ENCODE assay signal across 19 mouse cellular contexts in genomic region chr1:186372770-186373353, GRCm38 (mm10).
DNase-seq lines count a peak whose midpoint lies in the region; ATAC-seq and TF ChIP-seq lines count a peak whose summit lies in the region.
"Had no signal": no experiment of that assay in that cellular context is flagged by ENCODE, and none has a peak within 500 bp of the region (broad histone marks: within the 10 kb centered on the region; RNA-seq: fewer than 3 reads in every experiment).

No protein-coding gene starts in this region.

- DNase-seq in heart, adult 8-10 months (ENCODE audit: low spot score), result no peak
- no peak for DNase-seq in stomach, postnatal 0 days (ENCODE audit: low spot score)
- no peak for DNase-seq in limb, embryonic 14.5 days (ENCODE audit: low spot score)
- no peak for DNase-seq in midbrain, postnatal 0 days (ENCODE audit: low spot score)
- no peak for DNase-seq in kidney, postnatal 14 days
- no peak for DNase-seq in spleen, adult 18-20 months
- DNase-seq: adrenal gland, adult 2 months; cerebellum, adult 11-12 months; gastrocnemius, postnatal 14 days; kidney, postnatal 36 days; retina, postnatal 1 day; thymus, adult 2 months had no signal

- no peaks in the 10 kb centered on the region for H3K27me3 ChIP-seq in heart, embryonic 13.5 days (replicated peaks)
- H3K27me3 ChIP-seq in stomach, embryonic 14.5 days (ENCODE audit: control insufficient read depth, insufficient read depth, low read length), result no peaks in the 10 kb centered on the region
- H3K27me3 ChIP-seq in stomach, postnatal 0 days (ENCODE audit: control insufficient read depth, insufficient read depth, low read length), result no peaks in the 10 kb centered on the region
- no peaks in the 10 kb centered on the region for H3K27me3 ChIP-seq in limb, embryonic 14.5 days (ENCODE audit: control insufficient read depth, insufficient read depth, low read length)
- H3K27me3 ChIP-seq in midbrain, postnatal 0 days (ENCODE audit: insufficient read depth, low read length), result no peaks in the 10 kb centered on the region
- H3K27me3 ChIP-seq: hindbrain, embryonic 12.5 days; liver, embryonic 15.5 days had no signal

- no peak for TF ChIP-seq CTCF in stomach, postnatal 0 days (IDR thresholded peaks at IDR 0.05; ENCODE audit: low read depth)
- TF ChIP-seq CTCF in midbrain, postnatal 0 days (IDR thresholded peaks at IDR 0.05), result no peak

- no peaks in the 10 kb centered on the region for H3K36me3 ChIP-seq in heart, embryonic 13.5 days
- no peaks in the 10 kb centered on the region for H3K36me3 ChIP-seq in stomach, embryonic 14.5 days (ENCODE audit: control insufficient read depth, insufficient read depth, low read length)
- H3K36me3 ChIP-seq in stomach, postnatal 0 days (ENCODE audit: control insufficient read depth, insufficient read depth, low read length), result no peaks in the 10 kb centered on the region
- no peaks in the 10 kb centered on the region for H3K36me3 ChIP-seq in limb, embryonic 14.5 days (ENCODE audit: control insufficient read depth, insufficient read depth, low read length)
- H3K36me3 ChIP-seq in midbrain, postnatal 0 days (ENCODE audit: insufficient read depth, low read length), result no peaks in the 10 kb centered on the region
- H3K36me3 ChIP-seq: hindbrain, embryonic 12.5 days; liver, embryonic 15.5 days had no signal

- ATAC-seq in heart, embryonic 13.5 days (ENCODE audit: extremely low read depth, insufficient number of reproducible peaks, low FRiP score, low TSS enrichment), result peak; percentile 42; the same call in 1 of the 2 replicates
- 0 out of 2 replicates have a peak, but pooled peaks have one; percentile 42 for ATAC-seq in stomach, embryonic 14.5 days (ENCODE audit: insufficient number of reproducible peaks, insufficient read depth, low FRiP score, low read depth)
- no peak for ATAC-seq in stomach, postnatal 0 days (ENCODE audit: low FRiP score, low TSS enrichment)
- peak; percentile 47; the same call in 1 of the 2 replicates for ATAC-seq in limb, embryonic 14.5 days (ENCODE audit: low FRiP score, low read depth)
- ATAC-seq in midbrain, postnatal 0 days (ENCODE audit: low FRiP score), result peak; percentile 38; the same call in 1 of the 2 replicates
- ATAC-seq: intestine, embryonic 16.5 days had no signal

- no peak overlapping the region for H3K9ac ChIP-seq in heart, embryonic 13.5 days
- H3K9ac ChIP-seq in stomach, embryonic 14.5 days (replicated peaks; ENCODE audit: low read depth, low read length), result no peak overlapping the region
- no peak overlapping the region for H3K9ac ChIP-seq in stomach, postnatal 0 days (ENCODE audit: low read length)
- H3K9ac ChIP-seq in limb, embryonic 14.5 days (ENCODE audit: low read depth, low read length, severe bottlenecking), result no peak overlapping the region
- no peak overlapping the region for H3K9ac ChIP-seq in midbrain, postnatal 0 days (replicated peaks; ENCODE audit: low read length, poor library complexity, severe bottlenecking)
- H3K9ac ChIP-seq: hindbrain, embryonic 12.5 days; liver, embryonic 15.5 days had no signal

- H3K27ac ChIP-seq in heart, embryonic 13.5 days (replicated peaks), result no peak overlapping the region
- H3K27ac ChIP-seq in stomach, embryonic 14.5 days (ENCODE audit: low read length), result no peak overlapping the region
- no peak overlapping the region for H3K27ac ChIP-seq in stomach, postnatal 0 days (replicated peaks)
- no peak overlapping the region for H3K27ac ChIP-seq in limb, embryonic 14.5 days (replicated peaks; ENCODE audit: low read depth, low read length)
- H3K27ac ChIP-seq in midbrain, postnatal 0 days (ENCODE audit: low read depth, low read length), result no peak overlapping the region
- H3K27ac ChIP-seq: hindbrain, embryonic 12.5 days; liver, embryonic 15.5 days; macrophage had no signal

- no peak for TF ChIP-seq EP300 in stomach, postnatal 0 days (optimal IDR thresholded peaks at IDR 0.05)

- peaks cover 23% of the 10 kb centered on the region for H3K4me1 ChIP-seq in heart, embryonic 13.5 days
- no peaks in the 10 kb centered on the region for H3K4me1 ChIP-seq in stomach, embryonic 14.5 days (ENCODE audit: control insufficient read depth, insufficient read depth, low read length)
- no peaks in the 10 kb centered on the region for H3K4me1 ChIP-seq in stomach, postnatal 0 days (replicated peaks; ENCODE audit: control insufficient read depth, insufficient read depth)
- H3K4me1 ChIP-seq in limb, embryonic 14.5 days (ENCODE audit: control insufficient read depth, insufficient read depth, low read length), result no peaks in the 10 kb centered on the region
- H3K4me1 ChIP-seq in midbrain, postnatal 0 days (ENCODE audit: insufficient read depth, low read length), result no peaks in the 10 kb centered on the region
- H3K4me1 ChIP-seq: hindbrain, embryonic 12.5 days; liver, embryonic 15.5 days had no signal

- no peak for TF ChIP-seq POLR2A in limb, embryonic 14.5 days (IDR thresholded peaks at IDR 0.05; ENCODE audit: borderline replicate concordance, extremely low read depth, insufficient read depth, insufficient read length)

- 79% methylated on average over 2 of the region's 2 CpGs for WGBS in heart, embryonic 13.5 days
- WGBS in stomach, embryonic 14.5 days, result 100% methylated on average over 2 of the region's 2 CpGs
- 93% methylated on average over 2 of the region's 2 CpGs for WGBS in stomach, postnatal 0 days
- 94% methylated on average over 2 of the region's 2 CpGs for WGBS in limb, embryonic 14.5 days
- 92% methylated on average over 2 of the region's 2 CpGs for WGBS in midbrain, postnatal 0 days

- H3K9me3 ChIP-seq in heart, embryonic 13.5 days, result no peaks in the 10 kb centered on the region; the same call in 1 of the 2 replicates
- H3K9me3 ChIP-seq in stomach, embryonic 14.5 days (ENCODE audit: control insufficient read depth, low read depth, low read length), result no peaks in the 10 kb centered on the region
- no peaks in the 10 kb centered on the region for H3K9me3 ChIP-seq in stomach, postnatal 0 days (ENCODE audit: control insufficient read depth, low read length)
- H3K9me3 ChIP-seq in limb, embryonic 14.5 days (ENCODE audit: control insufficient read depth, low read length), result 0 out of 2 replicates have a peak, but pooled peaks cover 3% of the 10 kb centered on the region
- no peaks in the 10 kb centered on the region for H3K9me3 ChIP-seq in midbrain, postnatal 0 days (ENCODE audit: low read length)
- H3K9me3 ChIP-seq: hindbrain, embryonic 12.5 days; liver, embryonic 15.5 days had no signal

- no peak overlapping the region for H3K4me3 ChIP-seq in heart, embryonic 13.5 days
- H3K4me3 ChIP-seq in stomach, embryonic 14.5 days (ENCODE audit: low read depth, low read length), result no peak overlapping the region
- H3K4me3 ChIP-seq in stomach, postnatal 0 days (ENCODE audit: low read depth, low read length), result no peak overlapping the region
- no peak overlapping the region for H3K4me3 ChIP-seq in limb, embryonic 14.5 days (replicated peaks; ENCODE audit: low read length)
- H3K4me3 ChIP-seq in midbrain, postnatal 0 days (ENCODE audit: low read depth, low read length), result no peak overlapping the region
- H3K4me3 ChIP-seq: hindbrain, embryonic 12.5 days; liver, embryonic 15.5 days; myocyte had no signal

- H3K4me2 ChIP-seq in heart, embryonic 13.5 days, result no peak overlapping the region
- no peak overlapping the region for H3K4me2 ChIP-seq in stomach, embryonic 14.5 days (replicated peaks; ENCODE audit: low read depth, low read length)
- no peak overlapping the region for H3K4me2 ChIP-seq in stomach, postnatal 0 days (replicated peaks; ENCODE audit: low read depth)
- no peak overlapping the region for H3K4me2 ChIP-seq in limb, embryonic 14.5 days (replicated peaks; ENCODE audit: low read depth, low read length, severe bottlenecking)
- no peak overlapping the region for H3K4me2 ChIP-seq in midbrain, postnatal 0 days (ENCODE audit: low read depth, low read length, poor library complexity, severe bottlenecking)
- H3K4me2 ChIP-seq: hindbrain, embryonic 12.5 days; liver, embryonic 15.5 days had no signal
